Mouse (Mus musculus): ENCODE results near the gene Cdk6. TPM values are rescaled to one million over a fixed set of nuclear protein-coding genes. Genes with fewer than 3 reads are reported as not detected.
"Not testable (repeated sequence)": the region's sequence is repeated elsewhere in the genome, so short reads cannot be mapped to it uniquely, and the experiment has no call there.

The Cdk6 gene
- total RNA-seq, 2 experiments from 2014 or later, result 7.6 to 7.9 TPM

- DNase-seq (ENCODE audit: low spot score in 2 of 2), result peak; percentile 72 to 75
Measured at GRCm38 (mm10) chr5:3344081-3344631, 2.9 kb downstream of the Cdk6 start.

GRCm38 (mm10) chr5:3345540-3345939 is 4.3 kb downstream of the Cdk6 start:
- not testable (repeated sequence) for DNase-seq (ENCODE audit: low spot score in 2 of 2)

GRCm38 (mm10) chr5:3349393-3349792 is 8.1 kb downstream of the Cdk6 start:
- DNase-seq (ENCODE audit: low spot score in 2 of 2), result not testable (repeated sequence)

GRCm38 (mm10) chr5:3351836-3352235 is 10.6 kb downstream of the Cdk6 start:
- DNase-seq (ENCODE audit: low spot score in 2 of 2), result not testable (repeated sequence)

- DNase-seq (ENCODE audit: low spot score in 2 of 2), result no peak
Measured at GRCm38 (mm10) chr5:3352314-3352713, 11.0 kb downstream of the Cdk6 start.

GRCm38 (mm10) chr5:3352827-3353226 is 11.5 kb downstream of the Cdk6 start:
- DNase-seq (ENCODE audit: low spot score in 2 of 2), result no peak

GRCm38 (mm10) chr5:3354307-3354706 is 13.0 kb downstream of the Cdk6 start:
- no peak for DNase-seq (ENCODE audit: low spot score in 2 of 2)

GRCm38 (mm10) chr5:3355032-3355536 is 13.8 kb downstream of the Cdk6 start:
- no peak for DNase-seq (ENCODE audit: low spot score in 2 of 2)

- DNase-seq (ENCODE audit: low spot score in 2 of 2), result no peak
Measured at GRCm38 (mm10) chr5:3355560-3356260, 14.4 kb downstream of the Cdk6 start.

GRCm38 (mm10) chr5:3356261-3356778 is 15.0 kb downstream of the Cdk6 start:
- no peak for DNase-seq (ENCODE audit: low spot score in 2 of 2)

GRCm38 (mm10) chr5:3357496-3357895 is 16.2 kb downstream of the Cdk6 start:
- DNase-seq (ENCODE audit: low spot score in 2 of 2), result no peak

GRCm38 (mm10) chr5:3358687-3359520 is 17.6 kb downstream of the Cdk6 start:
- no peak for DNase-seq (ENCODE audit: low spot score in 2 of 2)

- no peak for DNase-seq (ENCODE audit: low spot score in 2 of 2)
Measured at GRCm38 (mm10) chr5:3359914-3360313, 18.6 kb downstream of the Cdk6 start.

- no peak for DNase-seq (ENCODE audit: low spot score in 2 of 2)
Measured at GRCm38 (mm10) chr5:3361252-3361651, 20.0 kb downstream of the Cdk6 start.

- DNase-seq (ENCODE audit: low spot score in 2 of 2), result no peak
Measured at GRCm38 (mm10) chr5:3362111-3362510, 20.8 kb downstream of the Cdk6 start.

GRCm38 (mm10) chr5:3363036-3363983 is 22.0 kb downstream of the Cdk6 start:
- DNase-seq (ENCODE audit: low spot score in 2 of 2), result no peak

GRCm38 (mm10) chr5:3367045-3367444 is 25.8 kb downstream of the Cdk6 start:
- DNase-seq (ENCODE audit: low spot score in 2 of 2), result no peak

- no peak for DNase-seq (ENCODE audit: low spot score in 2 of 2)
Measured at GRCm38 (mm10) chr5:3369317-3369716, 28.0 kb downstream of the Cdk6 start.

GRCm38 (mm10) chr5:3371212-3371611 is 29.9 kb downstream of the Cdk6 start:
- no peak for DNase-seq (ENCODE audit: low spot score in 2 of 2)

- no peak for DNase-seq (ENCODE audit: low spot score in 2 of 2)
Measured at GRCm38 (mm10) chr5:3373170-3373569, 31.9 kb downstream of the Cdk6 start.

GRCm38 (mm10) chr5:3374763-3375162 is 33.5 kb downstream of the Cdk6 start:
- no peak for DNase-seq (ENCODE audit: low spot score in 2 of 2)

Measured in layer of hippocampus, postnatal 14 days (tissue).